Mouse (Mus musculus) hindbrain, embryonic 13.5 days (tissue): ENCODE data around the gene Heatr3. TPM values are rescaled to one million over a fixed set of nuclear protein-coding genes. Genes with fewer than 3 reads are reported as not detected.

ENCODE experiments used
- ATAC-seq: fragments of 200-750 bp; cut with Nextera tagmentation; 2 replicates; pipeline ENCODE4 v1.8.0; 2017; ENCODE audit warnings: moderate TSS enrichment; ENCODE audit not compliant: low FRiP score
- H3K27ac ChIP-seq: fragments of 300-500 bp; sonication (generic); 2 replicates; pipeline ENCODE4 v1.5.1; 2015; ENCODE audit warnings: inconsistent platforms, mild to moderate bottlenecking, moderate library complexity
- H3K27me3 ChIP-seq: fragments of 300-500 bp; sonication (generic); 2 replicates; pipeline ENCODE4 v1.6.1; 2015; ENCODE audit warnings: mild to moderate bottlenecking, inconsistent platforms
- H3K36me3 ChIP-seq: fragments of 300-500 bp; sonication (generic); 2 replicates; pipeline ENCODE4 v1.6.1; 2015; ENCODE audit warnings: mild to moderate bottlenecking, inconsistent platforms
- H3K4me1 ChIP-seq: fragments of 300-500 bp; sonication (generic); replicated peaks from 2 replicates; pipeline ENCODE4 v1.6.1; 2015; ENCODE audit warnings: inconsistent platforms
- H3K4me2 ChIP-seq: fragments of 300-500 bp; sonication (generic); 2 replicates; pipeline ENCODE4 v1.6.1; 2015; ENCODE audit warnings: inconsistent platforms, mild to moderate bottlenecking, moderate library complexity
- H3K4me3 ChIP-seq: fragments of 300-500 bp; sonication (generic); 2 replicates; pipeline ENCODE4 v1.5.1; 2015; ENCODE audit warnings: mild to moderate bottlenecking, inconsistent platforms
- H3K9ac ChIP-seq: fragments of 300-500 bp; sonication (generic); 2 replicates; pipeline ENCODE4 v1.6.1; 2015; ENCODE audit warnings: mild to moderate bottlenecking, inconsistent platforms
- H3K9me3 ChIP-seq: fragments of 300-500 bp; sonication (generic); 2 replicates; pipeline ENCODE4 v1.6.1; 2016; ENCODE audit warnings: inconsistent platforms
- WGBS: fragments of 180-500 bp; shearing (Covaris S2); methylation state at CpG from one replicate; pipeline ENCODE4 v1.1.7; 2015; 5-methylcytosine and 5-hydroxymethylcytosine counted together
- polyA plus RNA-seq: library from polyadenylated mRNA; unstranded; fragments of >200 nt; fragmentation: Nextera tagmentation; extraction: Ambion mirVana; gene quantifications from 2 replicates; pipeline ENCODE4 v1.2.1, GENCODE M21; 2015

The Heatr3 gene
- polyA plus RNA-seq, 1 experiment from 2014 or later: 39.0 TPM

DNA sequence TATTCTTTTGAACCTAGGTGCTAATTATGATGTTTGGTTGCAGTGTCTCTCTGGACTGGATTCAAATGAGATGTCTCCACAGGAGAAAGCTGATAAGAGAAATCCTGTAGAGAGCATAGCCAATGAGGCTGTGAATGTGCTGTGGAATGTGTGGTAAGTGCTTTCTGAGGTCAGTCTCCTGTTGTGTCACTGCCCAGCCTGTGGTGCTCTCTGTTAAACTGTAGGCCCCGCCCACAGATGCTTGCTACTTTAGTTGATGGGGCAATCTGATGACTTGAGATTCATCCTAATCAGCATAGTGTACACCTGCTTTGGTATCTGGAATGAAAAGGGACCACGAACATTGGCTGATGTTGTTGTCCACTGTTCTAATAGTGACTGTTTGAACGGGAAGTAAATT, 4.0 kb downstream of the Heatr3 start:
- no peak for ATAC-seq
- H3K27ac ChIP-seq: no peak overlapping the region
- no peaks in the 10 kb centered on the region for H3K27me3 ChIP-seq
- no peak overlapping the region for H3K4me3 ChIP-seq
- H3K9me3 ChIP-seq: no peaks in the 10 kb centered on the region
- H3K4me2 ChIP-seq: no peak overlapping the region
- H3K4me1 ChIP-seq: peaks cover 23% of the 10 kb centered on the region
- H3K9ac ChIP-seq: no peak overlapping the region
- peaks cover 47% of the 10 kb centered on the region for H3K36me3 ChIP-seq
- WGBS: 89% methylated on average over 3 of the region's 3 CpGs

GRCm38 (mm10) chr8:88144041-88144440, 6.4 kb downstream of the Heatr3 start:
- WGBS: 95% methylated on average over 5 of the region's 5 CpGs
- H3K27me3 ChIP-seq: no peaks in the 10 kb centered on the region
- H3K4me3 ChIP-seq: no peak overlapping the region
- H3K9ac ChIP-seq: no peak overlapping the region
- no peak for ATAC-seq
- no peaks in the 10 kb centered on the region for H3K9me3 ChIP-seq
- peaks cover 65% of the 10 kb centered on the region for H3K36me3 ChIP-seq
- H3K4me2 ChIP-seq: no peak overlapping the region
- peaks cover 16% of the 10 kb centered on the region for H3K4me1 ChIP-seq
- H3K27ac ChIP-seq: no peak overlapping the region

DNA sequence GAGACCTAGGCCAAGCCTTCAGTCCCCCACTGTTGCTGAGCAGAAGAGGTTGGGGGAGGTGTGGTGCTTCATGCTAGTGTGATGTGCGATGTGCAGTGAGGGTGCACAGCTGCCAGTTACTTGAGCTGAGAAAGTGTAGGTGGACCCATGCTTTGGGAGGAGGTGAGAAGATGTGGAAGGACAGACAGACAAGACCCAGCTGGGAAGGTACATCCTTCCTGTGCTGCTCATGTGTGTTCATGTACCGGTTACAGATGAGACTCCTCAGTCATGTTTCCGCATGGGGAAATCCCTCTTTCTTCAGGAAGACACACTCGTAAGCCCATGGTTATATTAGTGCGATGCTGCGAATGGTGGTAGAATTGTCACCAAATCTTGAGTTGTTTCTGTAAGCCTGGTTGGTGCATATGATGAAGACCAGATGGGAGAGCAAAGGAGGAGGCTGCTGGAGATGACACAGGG, 13.3 kb downstream of the Heatr3 start:
- no peaks in the 10 kb centered on the region for H3K27me3 ChIP-seq
- no peak overlapping the region for H3K9ac ChIP-seq
- H3K36me3 ChIP-seq: peaks cover 80% of the 10 kb centered on the region
- ATAC-seq: no peak
- 94% methylated on average over 6 of the region's 6 CpGs for WGBS
- no peak overlapping the region for H3K4me3 ChIP-seq
- H3K9me3 ChIP-seq: no peaks in the 10 kb centered on the region
- H3K27ac ChIP-seq: no peak overlapping the region
- no peaks in the 10 kb centered on the region for H3K4me1 ChIP-seq
- H3K4me2 ChIP-seq: no peak overlapping the region

GRCm38 (mm10) chr8:88160237-88160995, 22.8 kb downstream of the Heatr3 start:
- Histone ChIP-seq H3K4me2 (no peak overlapping the region), H3K27me3 (no peaks in the 10 kb centered on the region), H3K27ac (no peak overlapping the region), H3K9me3 (no peaks in the 10 kb centered on the region), H3K4me3 (no peak overlapping the region), H3K4me1 (no peaks in the 10 kb centered on the region), H3K36me3 (peaks cover 89% of the 10 kb centered on the region), H3K9ac (no peak overlapping the region)
- no peak for ATAC-seq
- 95% methylated on average over 10 of the region's 10 CpGs for WGBS

- H3K36me3 ChIP-seq: peaks cover 88% of the 10 kb centered on the region
- WGBS: 75% methylated on average over 5 of the region's 5 CpGs
- no peak overlapping the region for H3K4me3 ChIP-seq
- no peak for ATAC-seq
- H3K27ac ChIP-seq: no peak overlapping the region
- H3K27me3 ChIP-seq: no peaks in the 10 kb centered on the region
- no peaks in the 10 kb centered on the region for H3K4me1 ChIP-seq
- no peak overlapping the region for H3K4me2 ChIP-seq
- no peaks in the 10 kb centered on the region for H3K9me3 ChIP-seq
- no peak overlapping the region for H3K9ac ChIP-seq
Observed at GRCm38 (mm10) chr8:88161439-88161838, 23.8 kb downstream of the Heatr3 start.

DNA sequence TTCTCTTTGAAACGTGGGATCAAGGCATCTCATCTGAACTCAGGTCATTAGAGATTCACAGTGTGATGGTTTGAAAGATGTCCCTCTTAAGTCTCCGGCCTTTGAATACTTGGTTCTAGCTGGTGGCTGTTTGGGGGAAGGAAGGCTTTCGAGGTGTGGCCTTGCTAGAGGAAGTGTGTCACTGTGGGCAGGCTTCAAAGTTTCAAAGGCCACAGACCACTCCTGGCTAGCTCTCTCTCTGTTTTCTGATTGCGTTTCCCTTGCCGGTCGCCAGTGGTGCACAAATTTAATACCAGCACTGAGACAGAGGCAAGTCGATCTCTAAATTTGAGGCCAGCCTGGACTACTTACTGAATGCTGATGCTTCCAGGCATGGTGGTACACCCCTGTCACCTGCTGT, 37.6 kb downstream of the Heatr3 start:
- WGBS: 94% methylated on average over 7 of the region's 7 CpGs
- no peak for ATAC-seq
- no peaks in the 10 kb centered on the region for H3K27me3 ChIP-seq

GRCm38 (mm10) chr8:88177291-88177690, 39.6 kb downstream of the Heatr3 start:
- no peak overlapping the region for H3K27ac ChIP-seq
- no peaks in the 10 kb centered on the region for H3K4me1 ChIP-seq
- H3K9ac ChIP-seq: no peak overlapping the region
- no peak overlapping the region for H3K4me3 ChIP-seq
- ATAC-seq: no peak
- 91% methylated on average over 8 of the region's 8 CpGs for WGBS
- H3K36me3 ChIP-seq: peaks cover 16% of the 10 kb centered on the region
- no peaks in the 10 kb centered on the region for H3K9me3 ChIP-seq
- H3K4me2 ChIP-seq: no peak overlapping the region
- no peaks in the 10 kb centered on the region for H3K27me3 ChIP-seq

More for the DNA sequence above, 37.6 kb downstream of the Heatr3 start:
- H3K4me2 ChIP-seq: no peak overlapping the region
- peaks cover 28% of the 10 kb centered on the region for H3K36me3 ChIP-seq
- H3K9ac ChIP-seq: no peak overlapping the region
- H3K4me1 ChIP-seq: no peaks in the 10 kb centered on the region
- H3K4me3 ChIP-seq: no peak overlapping the region
- H3K27ac ChIP-seq: no peak overlapping the region
- no peaks in the 10 kb centered on the region for H3K9me3 ChIP-seq

DNA sequence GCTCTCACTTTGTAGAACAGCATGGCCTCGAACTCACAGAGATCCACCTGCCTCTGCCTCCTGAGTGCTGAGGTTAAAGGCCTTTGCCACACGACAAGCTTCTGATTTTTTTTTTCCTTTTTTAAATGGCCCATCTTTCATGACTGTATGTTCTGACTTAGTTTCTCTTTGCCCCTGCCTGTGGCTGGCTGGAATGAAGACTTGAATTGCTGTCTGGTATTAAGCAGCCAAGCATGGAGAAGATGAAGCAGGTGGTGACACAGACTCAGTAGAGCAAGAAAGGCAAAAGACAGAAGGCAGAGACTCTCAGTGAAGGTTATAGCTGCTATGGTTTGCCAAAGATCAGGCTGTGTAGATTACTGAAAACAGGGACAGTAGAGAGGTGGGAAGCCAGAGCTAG, 45.5 kb downstream of the Heatr3 start:
- 88% methylated on average over 2 of the region's 2 CpGs for WGBS
- no peaks in the 10 kb centered on the region for H3K27me3 ChIP-seq
- H3K9me3 ChIP-seq: no peaks in the 10 kb centered on the region

GRCm38 (mm10) chr8:88184914-88185313, 47.3 kb downstream of the Heatr3 start:
- H3K9me3 ChIP-seq: no peaks in the 10 kb centered on the region
- 97% methylated on average over 1 of the region's 1 CpGs for whole genome bisulfite sequencing

More for the DNA sequence above, 45.5 kb downstream of the Heatr3 start:
- ATAC-seq: no peak
- no peak overlapping the region for H3K4me3 ChIP-seq
- H3K9ac ChIP-seq: no peak overlapping the region
- H3K27ac ChIP-seq: no peak overlapping the region
- H3K4me2 ChIP-seq: no peak overlapping the region
- H3K4me1 ChIP-seq: no peaks in the 10 kb centered on the region
- no peaks in the 10 kb centered on the region for H3K36me3 ChIP-seq

DNA sequence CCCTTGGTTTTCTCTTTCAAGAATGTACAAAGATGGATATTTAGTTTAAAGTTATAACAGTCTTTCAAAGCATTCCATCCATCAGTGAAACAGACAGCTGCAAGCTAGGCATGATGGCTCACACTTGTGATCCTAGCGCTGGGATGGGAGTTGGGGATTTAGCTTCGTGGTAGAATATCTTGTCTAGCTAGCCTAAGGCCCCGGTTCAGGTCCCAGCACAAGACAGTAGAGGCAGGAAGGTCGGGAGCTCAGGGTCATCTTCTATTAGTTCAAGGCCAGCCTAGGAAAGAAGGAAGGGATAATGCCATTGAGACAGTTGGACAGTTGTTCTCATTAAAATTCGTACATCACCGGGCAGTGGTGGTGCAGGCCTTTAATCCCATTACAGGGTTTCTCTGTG, 48.1 kb downstream of the Heatr3 start:
- Histone ChIP-seq H3K4me1 (no peaks in the 10 kb centered on the region), H3K27me3 (no peaks in the 10 kb centered on the region), H3K27ac (no peak overlapping the region), H3K4me2 (no peak overlapping the region), H3K4me3 (no peak overlapping the region), H3K9ac (no peak overlapping the region), H3K9me3 (no peaks in the 10 kb centered on the region), H3K36me3 (no peaks in the 10 kb centered on the region)
- no peak for ATAC-seq
- WGBS: 85% methylated on average over 6 of the region's 6 CpGs

More at GRCm38 (mm10) chr8:88184914-88185313, 47.3 kb downstream of the Heatr3 start:
- no peak overlapping the region for H3K4me3 ChIP-seq
- ATAC-seq: no peak
- no peaks in the 10 kb centered on the region for H3K27me3 ChIP-seq
- H3K4me1 ChIP-seq: no peaks in the 10 kb centered on the region
- H3K27ac ChIP-seq: no peak overlapping the region
- no peak overlapping the region for H3K9ac ChIP-seq
- H3K4me2 ChIP-seq: no peak overlapping the region
- H3K36me3 ChIP-seq: no peaks in the 10 kb centered on the region

- Histone ChIP-seq H3K9ac (no peak overlapping the region), H3K4me2 (no peak overlapping the region), H3K4me3 (no peak overlapping the region), H3K9me3 (no peaks in the 10 kb centered on the region), H3K27ac (no peak overlapping the region), H3K27me3 (no peaks in the 10 kb centered on the region), H3K4me1 (peaks cover 21% of the 10 kb centered on the region), H3K36me3 (no peaks in the 10 kb centered on the region)
- ATAC-seq: no peak
- WGBS: 65% methylated on average over 3 of the region's 3 CpGs
Observed at GRCm38 (mm10) chr8:88197328-88197727, 59.7 kb downstream of the Heatr3 start.

GRCm38 (mm10) chr8:88198551-88198944, 60.9 kb downstream of the Heatr3 start:
- Histone ChIP-seq H3K4me2 (peak overlapping the region; percentile 84), H3K27ac (peak overlapping the region; percentile 97), H3K4me3 (peak overlapping the region; percentile 95), H3K4me1 (peaks cover 33% of the 10 kb centered on the region), H3K9me3 (no peaks in the 10 kb centered on the region), H3K9ac (peak overlapping the region; percentile 94), H3K27me3 (no peaks in the 10 kb centered on the region), H3K36me3 (no peaks in the 10 kb centered on the region)
- WGBS: under 1% methylated on average over 10 of the region's 10 CpGs
- ATAC-seq: no peak

DNA sequence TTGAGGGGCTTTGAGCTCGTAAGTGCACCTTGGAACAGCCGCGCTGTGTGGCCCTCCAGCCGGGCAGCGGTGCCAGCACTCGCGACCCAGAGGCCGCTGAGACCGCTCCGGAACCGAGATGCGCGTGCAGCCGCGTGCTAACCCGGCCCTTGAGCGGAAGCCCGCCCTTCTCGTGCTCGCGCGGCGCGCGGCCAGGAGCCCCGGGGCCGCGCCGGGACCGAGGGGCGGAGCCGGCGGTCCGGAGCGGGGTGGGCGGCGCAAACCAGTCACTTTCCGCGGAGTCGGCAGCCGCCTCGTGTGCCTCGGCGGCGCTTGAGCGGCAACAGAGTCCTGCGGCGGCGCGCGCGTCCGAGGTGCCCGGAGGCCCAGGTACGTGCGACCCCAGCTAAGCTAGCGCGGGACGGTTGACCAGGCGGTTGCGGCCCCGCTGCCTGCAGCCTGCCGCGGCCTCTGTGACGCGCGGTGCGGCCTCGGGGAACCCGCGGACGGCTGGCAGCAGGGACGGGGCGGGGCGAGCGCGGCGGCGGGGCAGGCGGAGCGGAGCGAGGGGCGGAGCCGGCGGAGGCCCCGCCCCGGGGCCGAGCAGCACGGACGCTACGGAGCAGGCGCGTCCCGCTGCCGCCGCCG, 61.4 kb downstream of the Heatr3 start, which contains the start of gene Tent4b:
Tent4b (plus strand) TSS at position 269 of the 627 bp plus-strand sequence.
- Histone ChIP-seq H3K27ac (peak within 1 kb of the TSS; percentile 97), H3K4me2 (peak within 1 kb of the TSS; percentile 84), H3K4me1 (peaks cover 36% of the 10 kb centered on the region), H3K27me3 (no peaks in the 10 kb centered on the region), H3K4me3 (peak within 1 kb of the TSS; percentile 95), H3K9ac (peak within 1 kb of the TSS; percentile 94), H3K36me3 (no peaks in the 10 kb centered on the region), H3K9me3 (no peaks in the 10 kb centered on the region)
- WGBS: under 1% methylated on average over 79 of the region's 97 CpGs
- ATAC-seq: peak; percentile 95
